ENCODE assay signal across 12 mouse cellular contexts in the genomic region with DNA sequence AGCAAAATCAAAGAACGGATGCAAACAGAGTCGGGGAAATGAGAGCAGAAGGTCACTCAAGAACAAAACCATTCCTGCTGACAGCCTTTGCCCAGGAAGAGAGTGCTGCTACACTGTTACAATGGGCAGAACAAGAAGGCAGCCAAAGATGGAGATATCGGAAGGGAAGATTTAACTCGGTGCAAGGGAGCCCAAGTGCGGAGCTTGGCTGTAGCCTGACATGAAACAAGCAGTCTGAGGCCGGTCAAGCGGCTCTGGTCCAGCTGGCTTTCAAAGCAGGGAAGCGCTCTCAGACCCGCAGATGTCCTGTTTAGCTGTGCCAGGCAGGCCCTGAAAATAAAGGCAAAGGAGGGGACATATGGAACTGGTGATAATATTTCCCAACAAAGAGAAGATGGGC. TPM values are rescaled to one million over a fixed set of nuclear protein-coding genes. Genes with fewer than 3 reads are reported as not detected.
DNase-seq lines count a peak whose midpoint lies in the region; ATAC-seq lines count a peak whose summit lies in the region.
"Had no signal": no experiment of that assay in that cellular context is flagged by ENCODE, and none has a peak within 500 bp of the region (broad histone marks: within the 10 kb centered on the region; RNA-seq: fewer than 3 reads in every experiment).

No protein-coding gene starts in this region.

- H3K9ac ChIP-seq in forebrain, embryonic 14.5 days (ENCODE audit: low read length): peak overlapping the region; percentile 32; the same call in 1 of the 2 replicates
- H3K9ac ChIP-seq in forebrain, embryonic 15.5 days (replicated peaks): no peak overlapping the region
- no peak overlapping the region for H3K9ac ChIP-seq in limb, embryonic 11.5 days (ENCODE audit: low read length)
- H3K9ac ChIP-seq in hindbrain, embryonic 13.5 days: no peak overlapping the region
- no peak overlapping the region for H3K9ac ChIP-seq in stomach, embryonic 14.5 days (replicated peaks; ENCODE audit: low read depth, low read length)

- WGBS in forebrain, embryonic 14.5 days: 60% methylated on average over 9 of the region's 9 CpGs
- 46% methylated on average over 9 of the region's 9 CpGs for WGBS in forebrain, embryonic 15.5 days
- 54% methylated on average over 9 of the region's 9 CpGs for WGBS in limb, embryonic 11.5 days
- WGBS in limb, embryonic 10.5 days: 64% methylated on average over 9 of the region's 9 CpGs
- 36% methylated on average over 9 of the region's 9 CpGs for WGBS in hindbrain, embryonic 13.5 days
- WGBS in stomach, embryonic 14.5 days: 33% methylated on average over 9 of the region's 9 CpGs

- H3K9me3 ChIP-seq in forebrain, embryonic 14.5 days (replicated peaks; ENCODE audit: control insufficient read depth, low read length): no peaks in the 10 kb centered on the region
- H3K9me3 ChIP-seq in forebrain, embryonic 15.5 days: no peaks in the 10 kb centered on the region
- no peaks in the 10 kb centered on the region for H3K9me3 ChIP-seq in limb, embryonic 11.5 days (ENCODE audit: control insufficient read depth, low read length)
- no peaks in the 10 kb centered on the region for H3K9me3 ChIP-seq in limb, embryonic 10.5 days (replicated peaks)
- H3K9me3 ChIP-seq in hindbrain, embryonic 13.5 days: 0 out of 2 replicates have a peak, but pooled peaks cover 2% of the 10 kb centered on the region
- H3K9me3 ChIP-seq in stomach, embryonic 14.5 days (ENCODE audit: control insufficient read depth, low read depth, low read length): no peaks in the 10 kb centered on the region; the same call in 1 of the 2 replicates

- DNase-seq in forebrain, embryonic 14.5 days (ENCODE audit: low spot score): peak; percentile 25
- DNase-seq in limb, embryonic 11.5 days (ENCODE audit: low spot score): peak; percentile 26
- no peak for DNase-seq in limb, embryonic 10.5 days (ENCODE audit: low spot score)
- no peak for DNase-seq in T-cell, adult 2 months (ENCODE audit: low spot score)
- DNase-seq in layer of hippocampus, postnatal 25 days (ENCODE audit: extremely low spot score in 1 of 2, low spot score in 1 of 2): no peak
- DNase-seq: lung, adult 18-20 months had no signal

- H3K36me3 ChIP-seq in forebrain, embryonic 14.5 days (ENCODE audit: control insufficient read depth, insufficient read depth, low read length): no peaks in the 10 kb centered on the region
- no peaks in the 10 kb centered on the region for H3K36me3 ChIP-seq in forebrain, embryonic 15.5 days
- H3K36me3 ChIP-seq in limb, embryonic 11.5 days (ENCODE audit: control insufficient read depth, insufficient read depth, low read length): no peaks in the 10 kb centered on the region
- H3K36me3 ChIP-seq in limb, embryonic 10.5 days: no peaks in the 10 kb centered on the region
- no peaks in the 10 kb centered on the region for H3K36me3 ChIP-seq in hindbrain, embryonic 13.5 days
- no peaks in the 10 kb centered on the region for H3K36me3 ChIP-seq in stomach, embryonic 14.5 days (ENCODE audit: control insufficient read depth, insufficient read depth, low read length)

- no peak overlapping the region for H3K27ac ChIP-seq in forebrain, embryonic 14.5 days (ENCODE audit: low read depth, low read length)
- no peak overlapping the region for H3K27ac ChIP-seq in forebrain, embryonic 15.5 days (replicated peaks)
- H3K27ac ChIP-seq in limb, embryonic 11.5 days (replicated peaks; ENCODE audit: low read depth, low read length): no peak overlapping the region
- H3K27ac ChIP-seq in limb, embryonic 10.5 days: no peak overlapping the region
- H3K27ac ChIP-seq in hindbrain, embryonic 13.5 days: peak overlapping the region; percentile 46; the same call in 1 of the 2 replicates
- peak overlapping the region; percentile 48; the same call in 1 of the 2 replicates for H3K27ac ChIP-seq in stomach, embryonic 14.5 days (ENCODE audit: low read length)

- no peak overlapping the region for H3K4me3 ChIP-seq in forebrain, embryonic 14.5 days (ENCODE audit: low read depth, low read length)
- no peak overlapping the region for H3K4me3 ChIP-seq in forebrain, embryonic 15.5 days
- no peak overlapping the region for H3K4me3 ChIP-seq in limb, embryonic 11.5 days (ENCODE audit: low read depth, low read length)
- no peak overlapping the region for H3K4me3 ChIP-seq in limb, embryonic 10.5 days
- no peak overlapping the region for H3K4me3 ChIP-seq in hindbrain, embryonic 13.5 days
- H3K4me3 ChIP-seq in stomach, embryonic 14.5 days (ENCODE audit: low read depth, low read length): no peak overlapping the region

- H3K4me1 ChIP-seq in forebrain, embryonic 14.5 days (ENCODE audit: control insufficient read depth, insufficient read depth, low read length): no peaks in the 10 kb centered on the region
- peaks cover 5% of the 10 kb centered on the region; the same call in 1 of the 2 replicates for H3K4me1 ChIP-seq in forebrain, embryonic 15.5 days
- H3K4me1 ChIP-seq in limb, embryonic 11.5 days (ENCODE audit: control insufficient read depth, insufficient read depth, low read length): no peaks in the 10 kb centered on the region
- H3K4me1 ChIP-seq in limb, embryonic 10.5 days: peaks cover 22% of the 10 kb centered on the region
- peaks cover 9% of the 10 kb centered on the region for H3K4me1 ChIP-seq in hindbrain, embryonic 13.5 days (replicated peaks)
- 0 out of 2 replicates have a peak, but pooled peaks cover 20% of the 10 kb centered on the region for H3K4me1 ChIP-seq in stomach, embryonic 14.5 days (ENCODE audit: control insufficient read depth, insufficient read depth, low read length)

- H3K4me2 ChIP-seq in forebrain, embryonic 14.5 days (ENCODE audit: low read length): no peak overlapping the region
- no peak overlapping the region for H3K4me2 ChIP-seq in forebrain, embryonic 15.5 days (replicated peaks)
- no peak overlapping the region for H3K4me2 ChIP-seq in limb, embryonic 11.5 days (ENCODE audit: low read depth, severe bottlenecking)
- H3K4me2 ChIP-seq in hindbrain, embryonic 13.5 days: no peak overlapping the region
- H3K4me2 ChIP-seq in stomach, embryonic 14.5 days (replicated peaks; ENCODE audit: low read depth, low read length): 0 out of 2 replicates have a peak overlapping the region, but pooled peaks have one; percentile 14

- ATAC-seq in forebrain, embryonic 14.5 days: no peak
- ATAC-seq in forebrain, embryonic 15.5 days (replicated peaks): no peak
- ATAC-seq in limb, embryonic 11.5 days (ENCODE audit: insufficient number of reproducible peaks, low FRiP score, low TSS enrichment, low read depth): no peak
- ATAC-seq in hindbrain, embryonic 13.5 days (ENCODE audit: low FRiP score): peak; percentile 59
- no peak for ATAC-seq in stomach, embryonic 14.5 days (ENCODE audit: insufficient number of reproducible peaks, insufficient read depth, low FRiP score, low read depth)
- ATAC-seq: Patski had no signal

- H3K27me3 ChIP-seq in forebrain, embryonic 14.5 days (replicated peaks; ENCODE audit: control insufficient read depth, insufficient read depth, low read length): no peaks in the 10 kb centered on the region
- no peaks in the 10 kb centered on the region for H3K27me3 ChIP-seq in forebrain, embryonic 15.5 days
- H3K27me3 ChIP-seq in limb, embryonic 11.5 days (ENCODE audit: control insufficient read depth, insufficient read depth, low read length): no peaks in the 10 kb centered on the region
- no peaks in the 10 kb centered on the region for H3K27me3 ChIP-seq in limb, embryonic 10.5 days (ENCODE audit: low read depth, poor library complexity, severe bottlenecking)
- H3K27me3 ChIP-seq in hindbrain, embryonic 13.5 days: no peaks in the 10 kb centered on the region
- no peaks in the 10 kb centered on the region for H3K27me3 ChIP-seq in stomach, embryonic 14.5 days (ENCODE audit: control insufficient read depth, insufficient read depth, low read length)

RNA-seq across cellular contexts. Expression of a gene that starts 26.0 kb away (rescaled TPM):
- polyA plus RNA-seq in forebrain, embryonic 14.5 days (2014; fragmentation: Nextera tagmentation; extraction: Ambion mirVana): 0.66 and 1.3 TPM in 2 replicates
- 0.47 TPM in 1 of 2 replicates, not detected in the other for polyA plus RNA-seq in forebrain, embryonic 15.5 days (2015; fragmentation: Nextera tagmentation; extraction: Ambion mirVana)
- polyA plus RNA-seq in limb, embryonic 11.5 days (2014; fragmentation: Nextera tagmentation; extraction: Ambion mirVana): 0.98 and 1.0 TPM in 2 replicates
- 0.36 and 0.94 TPM in 2 replicates for polyA plus RNA-seq in limb, embryonic 10.5 days (2016; fragmentation: Nextera tagmentation; extraction: Ambion mirVana)
- polyA plus RNA-seq in hindbrain, embryonic 13.5 days (2015; fragmentation: Nextera tagmentation; extraction: Ambion mirVana): 1.6 TPM in 1 of 2 replicates, not detected in the other
- polyA plus RNA-seq in stomach, embryonic 14.5 days (2014; fragmentation: Nextera tagmentation; extraction: Ambion mirVana): 43.6 and 44.3 TPM in 2 replicates
- total RNA-seq in layer of hippocampus, postnatal 25 days (2021): not detected
- total RNA-seq: adrenal gland, postnatal 4 days; layer of hippocampus, adult 18-20 months had no signal
- polyA plus RNA-seq: Patski had no signal

Comparison
In these comparisons a context has a peak if more than half of its experiments do, and no peak if none do; other contexts are left out.
1. DNase-seq: peak in forebrain, embryonic 14.5 days (single experiment) and limb, embryonic 11.5 days (single experiment); none in limb, embryonic 10.5 days (single experiment), T-cell, adult 2 months (single experiment) and layer of hippocampus, postnatal 25 days (0 of 2).
2. H3K27ac ChIP-seq: peak in hindbrain, embryonic 13.5 days (single experiment) and stomach, embryonic 14.5 days (single experiment); none in forebrain, embryonic 14.5 days (single experiment), forebrain, embryonic 15.5 days (single experiment), limb, embryonic 11.5 days (single experiment) and limb, embryonic 10.5 days (single experiment).
3. RNA of a gene that starts 26.0 kb away (polyA plus RNA-seq): 43.6 to 44.3 TPM in stomach, embryonic 14.5 days; 0.98 to 1.0 TPM in limb, embryonic 11.5 days, 0.66 to 1.3 TPM in forebrain, embryonic 14.5 days, 0.36 to 0.94 TPM in limb, embryonic 10.5 days, 1.6 TPM in hindbrain, embryonic 13.5 days and 0.47 TPM in forebrain, embryonic 15.5 days; every median in the first group is over 10 times any median in the second.